Mouse (Mus musculus): ENCODE data around the gene Tctex1d1. TPM values are rescaled to one million over a fixed set of nuclear protein-coding genes. Genes with fewer than 3 reads are reported as not detected.

Gene Tctex1d1
- polyA plus RNA-seq, 1 experiment from 2014 or later, result not detected

Other genes with a start within 250 kb of the Tctex1d1 start
- gene Sgip1, start 237.3 kb upstream of the Tctex1d1 start, polyA plus RNA-seq (2014; fragmentation: Nextera tagmentation; extraction: Ambion mirVana), result 0.67 and 0.92 TPM in 2 replicates
- not detected in 2 replicates for gene Insl5, start 48.2 kb downstream of the Tctex1d1 start, polyA plus RNA-seq (2014; fragmentation: Nextera tagmentation; extraction: Ambion mirVana)
- 27.4 and 36.1 TPM in 2 replicates for gene Mier1, start 135.8 kb downstream of the Tctex1d1 start, polyA plus RNA-seq (2014; fragmentation: Nextera tagmentation; extraction: Ambion mirVana)
- 0.89 and 1.2 TPM in 2 replicates for gene Wdr78, start 135.9 kb downstream of the Tctex1d1 start, polyA plus RNA-seq (2014; fragmentation: Nextera tagmentation; extraction: Ambion mirVana)
- 6.3 and 8.5 TPM in 2 replicates for gene Slc35d1, start 236.6 kb downstream of the Tctex1d1 start, polyA plus RNA-seq (2014; fragmentation: Nextera tagmentation; extraction: Ambion mirVana)